Mouse (Mus musculus) adrenal gland, postnatal 36 days (tissue): ENCODE results near the gene Prrc2c. TPM values are rescaled to one million over a fixed set of nuclear protein-coding genes. Genes with fewer than 3 reads are reported as not detected.
A peak's percentile ranks its signal among the peaks of the same experiment; 100 is the strongest.

Experiments used
- DNase-seq, 2 experiments: peaks; one replicate each; pipeline ENCODE4 v3.0.0; 2021; ENCODE audit warnings: mixed read lengths in 1 of 2
- long read RNA-seq, 2 experiments: library from polyadenylated mRNA; stranded (forward); transcript quantifications; one replicate each; pipeline ENCODE4 v2.0.0; 2021; ENCODE audit warnings: borderline sequencing depth in 2 of 2
- total RNA-seq, 2 experiments: library from RNA; stranded (reverse); gene quantifications; 2 replicates each; pipeline ENCODE4 v1.2.3; 2021

Prrc2c gene
- 100 to 1,000 TPM; 148 to 161 TPM for total RNA-seq
- long read RNA-seq, experiment 1, partial matches to known transcripts = 7 of 22 reads
- long read RNA-seq, experiment 1, other reads (novel, unspliced or antisense) = 15 of 22 reads
- long read RNA-seq, experiment 2, partial matches to known transcripts = 1 of 3 reads
- long read RNA-seq, experiment 2, other reads (novel, unspliced or antisense) = 2 of 3 reads

DNA sequence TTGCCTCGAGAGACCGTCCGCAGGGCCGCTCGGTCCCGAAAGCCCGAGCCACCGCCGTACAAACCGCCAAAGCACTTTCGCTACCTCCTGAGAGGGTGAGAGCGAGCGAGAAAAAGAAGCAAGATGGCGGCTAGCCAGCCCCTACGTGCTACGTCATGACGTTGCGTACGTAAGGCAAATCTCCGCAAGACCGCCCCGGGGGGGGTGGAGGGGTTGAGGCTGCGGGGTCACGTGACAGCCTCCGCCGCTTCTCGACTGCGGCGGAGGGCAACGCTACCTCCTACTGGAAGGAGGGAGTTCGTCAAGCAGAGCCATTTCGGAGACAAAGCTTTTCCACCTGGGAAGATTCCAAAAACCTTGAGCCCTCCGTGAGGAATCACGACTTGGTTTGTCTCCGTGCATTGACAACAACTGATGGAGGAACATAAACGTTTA lies at the start of gene Prrc2c:
Gene Prrc2c, minus strand, starts transcription at position 156 of the 435 bp plus-strand sequence.
- DNase-seq = peak; percentile 99

DNA sequence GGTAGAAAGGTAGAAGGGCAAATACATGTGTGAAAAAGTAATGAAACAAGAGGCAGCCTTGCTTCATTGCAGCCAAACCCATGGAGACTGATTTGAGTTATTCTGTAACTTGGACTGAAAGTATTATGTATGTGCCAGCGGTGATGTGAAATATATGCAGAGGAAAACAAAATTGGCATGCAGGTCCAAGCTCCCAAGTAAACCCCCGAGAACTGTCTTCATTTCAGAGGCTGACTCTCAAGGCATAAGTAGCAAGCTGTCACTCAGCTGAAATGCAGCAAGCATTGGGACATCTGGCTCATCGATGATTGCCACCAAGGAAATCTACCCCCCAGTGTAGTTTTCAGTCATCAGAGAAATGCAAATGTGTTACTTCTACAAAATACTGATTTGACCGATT lies 44.9 kb upstream of the Prrc2c start:
- DNase-seq = no peak

DNA sequence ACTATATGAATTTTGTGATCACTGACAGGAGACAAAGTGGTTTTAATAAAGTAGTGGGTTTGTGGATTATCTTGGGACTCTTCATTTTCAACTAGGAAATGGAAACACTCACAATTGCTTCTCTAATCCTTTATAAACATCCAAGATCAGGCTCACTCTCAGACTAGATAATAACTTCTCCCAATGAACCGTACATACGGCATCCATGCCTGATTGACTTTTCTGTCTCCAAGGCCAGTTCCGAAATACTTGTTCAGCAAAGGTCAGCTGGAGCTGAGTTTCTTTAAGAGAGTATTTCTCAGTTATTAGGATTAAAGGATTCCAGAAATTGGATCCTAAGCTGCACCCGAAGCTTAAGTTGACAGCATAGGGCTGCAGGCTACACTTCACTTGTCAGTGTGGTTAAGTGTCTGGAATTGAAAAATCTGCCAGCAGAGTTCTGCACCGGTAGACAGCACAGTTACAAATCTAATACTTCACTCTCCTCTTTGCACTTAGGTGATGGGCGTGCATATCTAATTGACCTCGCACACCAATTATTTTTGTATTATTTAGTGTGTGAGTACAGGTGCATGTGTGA lies 43.4 kb upstream of the Prrc2c start:
- no peak for DNase-seq

DNA sequence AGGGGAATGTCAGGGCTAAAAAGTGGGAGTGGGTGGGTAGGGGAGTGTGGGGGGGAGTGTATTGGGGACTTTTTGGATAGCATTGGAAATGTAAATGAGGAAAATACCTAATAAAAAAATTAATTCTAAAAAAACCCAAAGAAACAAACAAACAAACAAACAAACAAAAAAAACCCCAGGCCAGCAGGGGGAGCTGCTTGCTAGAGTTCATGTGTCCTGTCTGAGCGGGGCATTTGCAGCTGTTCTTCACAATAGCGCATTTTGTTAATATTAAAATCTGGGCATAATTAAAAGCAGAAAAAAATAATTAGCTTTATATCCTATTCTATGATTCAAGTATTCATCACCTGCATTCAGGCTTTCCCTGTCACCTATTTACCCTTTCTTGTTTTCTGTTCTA lies 40.7 kb upstream of the Prrc2c start:
- peak in 1 of 2 experiments; percentile 19 for DNase-seq

DNA sequence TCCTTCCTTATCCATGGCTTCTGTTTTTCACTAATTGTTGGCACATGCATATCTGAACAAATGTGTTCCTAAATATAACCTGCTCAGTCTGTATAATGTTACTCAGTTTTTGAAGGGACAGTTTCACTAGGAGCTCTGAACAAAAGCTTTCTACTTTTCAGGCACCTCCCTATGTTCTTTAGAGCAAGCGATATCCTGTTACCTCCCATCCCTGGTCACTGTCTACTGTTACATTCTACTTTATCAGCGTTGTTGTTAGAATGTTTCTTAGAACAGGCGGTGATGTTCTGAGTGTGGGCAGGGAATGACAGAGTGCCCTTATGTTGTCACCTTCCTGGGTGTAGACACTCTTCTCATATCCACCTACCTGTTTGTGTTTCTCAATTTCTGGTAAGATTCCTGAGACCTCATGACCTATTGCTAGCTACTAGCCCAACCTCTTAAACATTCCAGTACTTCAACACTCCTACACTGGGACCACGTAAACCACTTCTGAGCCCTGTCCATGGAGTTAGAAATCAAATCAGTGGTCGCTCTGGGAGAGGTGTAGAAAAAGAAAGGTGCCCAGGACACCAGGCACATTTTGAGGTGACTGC lies 37.7 kb upstream of the Prrc2c start:
- DNase-seq = no peak

DNA sequence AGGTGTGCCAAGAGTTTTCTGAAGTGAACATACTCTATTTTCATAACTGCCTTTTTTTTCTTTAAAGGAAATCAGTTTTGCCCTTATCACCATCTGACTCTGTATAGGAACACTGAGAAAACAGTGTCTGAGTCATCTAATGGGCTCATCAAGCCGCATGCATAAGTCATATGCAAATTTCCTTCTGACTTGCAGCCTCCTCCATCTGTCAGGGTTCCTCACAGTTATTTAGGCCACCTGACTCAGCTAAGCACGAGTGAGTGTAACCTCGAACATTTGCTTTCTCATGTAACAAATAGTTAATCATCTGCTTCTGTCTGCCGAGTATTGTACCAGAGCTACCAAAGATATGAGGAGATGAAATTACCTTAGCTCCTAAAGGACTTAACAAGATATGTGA lies 33.3 kb upstream of the Prrc2c start:
- peak; percentile 7 to 27 for DNase-seq

DNA sequence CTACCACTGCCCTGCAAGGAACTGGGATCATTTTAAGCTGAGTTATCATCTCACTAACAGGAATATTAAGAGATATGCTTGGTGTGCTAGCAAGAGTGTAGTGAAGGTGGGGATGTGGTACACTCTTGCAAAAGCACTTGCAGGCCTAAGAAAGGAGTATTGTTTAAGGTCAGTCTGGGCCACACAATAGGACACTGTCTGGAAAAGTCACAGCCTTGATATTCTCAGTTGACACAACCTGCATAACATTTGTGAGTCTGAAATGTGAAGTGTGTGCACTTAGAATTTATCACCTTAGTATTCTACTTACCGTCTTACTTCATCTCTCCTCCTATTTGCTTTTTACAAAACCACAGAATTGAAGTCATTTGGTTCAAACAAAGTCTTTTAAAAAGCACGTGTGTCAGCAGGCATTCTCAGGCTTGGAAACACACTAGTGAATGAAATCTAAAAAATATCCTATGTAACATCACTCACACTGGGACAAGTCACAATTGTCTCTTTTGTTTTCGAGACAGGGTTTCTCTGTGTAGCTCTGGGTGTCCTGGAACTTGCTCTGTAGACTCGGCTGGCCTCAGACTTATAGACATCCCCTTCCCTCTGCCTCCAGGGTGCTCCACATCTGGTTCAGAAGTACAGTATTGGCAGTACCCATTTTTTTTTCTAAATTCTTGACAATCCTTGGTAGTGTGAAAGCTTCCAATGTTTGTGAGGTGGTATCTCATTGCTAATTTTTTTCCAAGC lies 31.4 kb upstream of the Prrc2c start:
- DNase-seq = no peak

DNA sequence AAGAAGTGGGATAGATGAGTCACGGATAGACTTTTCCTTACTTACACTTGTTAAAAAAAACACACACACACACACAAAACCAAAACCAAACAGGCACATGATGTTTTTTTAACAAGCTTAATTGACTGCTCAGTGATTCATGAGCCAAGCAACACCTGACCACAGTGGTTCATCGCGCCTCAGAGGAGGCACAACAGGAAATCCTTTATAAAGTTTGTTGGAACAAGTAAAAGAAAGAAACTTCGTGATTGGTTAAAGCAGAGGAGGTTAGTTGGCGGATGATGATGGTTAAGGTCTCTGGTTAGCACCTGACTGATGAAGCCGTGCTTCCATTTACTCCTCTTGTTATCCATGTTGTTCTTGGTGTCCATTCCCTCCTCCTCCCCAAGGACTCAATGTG lies 11.7 kb upstream of the Prrc2c start:
- DNase-seq = no peak

DNA sequence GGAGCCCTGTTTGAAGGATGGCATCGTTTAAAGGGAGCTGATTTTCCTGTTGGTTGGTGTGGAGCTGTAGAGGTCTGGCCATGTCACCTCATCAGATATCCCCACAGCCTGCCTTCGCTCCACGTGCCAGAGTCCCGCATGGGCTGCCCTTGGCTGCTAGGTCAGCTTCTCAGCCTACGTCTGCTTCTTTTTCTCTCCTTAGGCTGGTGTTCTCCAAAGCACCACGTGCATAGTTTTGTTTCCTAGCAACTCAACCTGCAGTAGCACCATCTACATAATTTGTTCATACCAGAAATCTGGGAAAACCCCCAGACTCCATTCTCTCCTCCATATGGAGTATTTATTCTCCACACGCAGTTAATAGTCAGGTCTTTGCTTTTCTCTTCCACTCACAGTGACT lies 9.3 kb upstream of the Prrc2c start:
- DNase-seq = no peak

DNA sequence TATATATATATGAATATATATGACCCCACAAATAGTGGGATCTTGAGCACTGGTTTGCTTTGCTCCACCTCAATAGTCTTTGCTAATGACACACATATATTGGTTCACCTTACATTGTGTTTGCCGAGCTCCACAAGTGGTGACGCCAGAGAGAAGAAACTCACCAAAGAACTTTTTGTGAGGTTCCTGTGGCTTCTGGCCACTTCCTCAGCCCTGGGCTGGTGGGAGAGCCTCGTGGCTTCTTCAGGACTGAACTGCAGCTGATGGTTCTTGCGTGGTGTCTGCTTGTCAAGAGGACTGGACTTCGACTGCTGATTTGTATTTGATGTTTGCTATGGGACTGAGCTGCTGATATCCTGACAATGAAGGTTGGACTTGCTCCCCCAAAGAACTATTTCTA lies 8.4 kb upstream of the Prrc2c start:
- DNase-seq = no peak

DNA sequence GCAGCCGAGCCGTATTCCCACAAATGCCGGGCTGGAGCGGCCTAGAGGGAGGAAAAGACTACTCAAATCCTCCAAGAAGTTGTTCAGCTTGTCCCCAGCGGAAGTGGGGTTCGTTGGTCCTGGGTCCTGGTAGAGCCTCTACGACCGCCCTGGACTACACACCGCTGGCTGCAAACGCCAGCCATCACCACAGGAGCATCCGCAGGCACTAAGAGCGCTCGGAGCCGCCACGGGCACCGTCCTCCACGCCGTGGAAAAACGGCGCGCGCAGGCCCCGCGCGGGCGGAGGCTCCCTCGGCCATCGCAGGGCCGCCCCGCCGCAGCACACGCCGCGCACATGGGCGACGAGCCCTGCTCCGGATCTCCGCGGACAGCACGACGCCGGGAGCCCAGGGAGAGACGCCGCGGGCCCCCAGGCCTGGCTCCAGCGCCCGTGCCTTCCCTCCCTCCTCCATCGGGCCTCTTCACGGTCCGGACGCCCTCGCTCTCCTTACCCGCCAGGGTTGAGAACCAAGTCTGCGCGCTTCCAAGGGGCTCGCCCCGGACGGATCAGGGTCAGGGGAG lies 443 bp downstream of the Prrc2c start:
- DNase-seq = no peak

DNA sequence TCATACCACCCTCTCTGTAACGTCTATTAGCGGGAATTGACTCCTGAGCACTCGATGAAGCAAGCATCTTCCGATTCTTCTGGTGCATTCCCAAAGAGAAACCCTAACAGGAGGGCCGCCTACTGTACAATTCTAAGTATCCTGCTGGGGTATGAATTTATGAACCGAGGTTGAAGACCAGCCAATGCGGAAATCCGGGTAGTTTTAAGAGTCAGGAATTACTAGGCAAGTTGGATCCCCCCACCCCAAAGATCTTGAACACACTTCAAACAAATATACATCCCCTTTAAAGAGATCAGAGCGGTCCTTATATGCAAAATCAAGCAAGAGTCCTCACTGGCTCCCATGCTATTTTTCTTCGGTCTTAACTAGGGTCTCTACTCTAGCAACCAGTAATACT lies 950 bp downstream of the Prrc2c start:
- DNase-seq = peak; percentile 28 to 35

DNA sequence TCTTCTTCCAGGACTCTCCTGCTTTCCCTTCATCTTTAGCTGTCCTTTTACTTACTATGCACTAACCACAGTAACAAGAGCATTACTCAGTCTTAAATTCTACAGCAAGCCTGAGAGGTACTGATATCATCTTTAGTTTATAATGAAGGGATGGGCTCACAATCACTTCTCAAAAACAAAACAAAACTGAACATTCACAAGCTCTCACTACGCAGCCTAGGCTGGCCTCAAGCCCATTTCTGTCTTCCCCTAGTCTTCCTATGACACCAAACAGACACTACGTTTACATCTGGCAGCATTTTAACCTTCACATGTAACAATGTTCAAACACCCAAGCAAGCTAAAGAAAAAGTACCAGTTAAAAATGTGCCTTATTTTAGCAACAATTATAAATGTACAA lies 1.9 kb downstream of the Prrc2c start:
- DNase-seq = no peak

DNA sequence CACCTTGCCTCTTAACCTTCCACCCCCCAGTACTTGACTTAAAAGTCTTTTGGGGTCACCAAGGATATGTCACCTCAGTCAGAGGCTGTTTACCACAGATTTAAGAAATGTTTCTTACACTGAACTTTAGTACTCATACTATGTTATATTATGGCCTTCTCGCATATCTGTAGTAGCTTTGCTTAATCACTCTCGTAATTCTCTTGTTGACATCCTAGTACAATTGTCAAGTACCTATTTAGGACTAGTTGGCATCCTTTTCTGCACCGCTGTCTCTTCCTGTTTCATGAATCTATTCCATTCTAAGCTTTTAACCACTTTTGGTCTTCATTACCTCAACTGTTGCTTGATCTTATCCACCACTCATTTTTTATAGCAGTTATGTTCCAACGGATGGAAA lies 5.3 kb downstream of the Prrc2c start:
- no peak for DNase-seq

DNA sequence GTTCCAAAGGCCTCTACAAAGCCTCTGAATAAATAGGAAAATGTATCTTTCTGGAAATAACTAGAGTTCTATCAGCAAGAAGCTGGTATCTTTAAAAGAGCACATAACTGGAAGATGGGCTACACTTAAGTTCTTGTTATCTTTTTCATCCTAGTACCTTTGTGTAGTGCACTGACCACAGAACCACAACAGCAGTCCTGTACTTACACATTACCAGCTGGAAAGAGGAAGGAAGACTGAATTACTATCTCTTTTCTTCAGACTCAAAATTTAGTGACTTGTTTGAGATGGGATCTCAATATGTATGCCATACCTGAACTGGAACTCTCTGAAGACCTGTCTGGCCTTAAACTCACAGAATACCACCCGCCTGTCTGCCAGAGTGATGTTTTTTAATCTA lies 6.1 kb downstream of the Prrc2c start:
- DNase-seq = no peak

DNA sequence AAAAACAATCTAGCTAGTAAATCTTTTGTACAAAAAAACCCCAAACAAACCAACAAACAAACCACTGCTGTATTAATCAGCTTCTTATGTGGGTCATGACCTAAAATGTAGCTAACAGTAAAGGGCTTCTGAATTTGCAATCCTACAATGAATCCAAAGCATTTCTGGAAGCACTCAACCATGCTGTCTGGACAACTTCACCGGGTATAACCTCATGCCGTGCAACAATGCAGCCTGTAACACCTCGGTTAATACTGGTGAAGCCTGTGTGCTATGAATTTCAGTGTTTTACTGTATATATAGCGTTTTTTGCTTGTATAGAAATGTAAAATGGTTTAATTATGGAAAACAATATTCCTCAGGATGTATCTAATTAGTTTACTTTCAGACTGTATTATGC lies 8.3 kb downstream of the Prrc2c start:
- DNase-seq = no peak

DNA sequence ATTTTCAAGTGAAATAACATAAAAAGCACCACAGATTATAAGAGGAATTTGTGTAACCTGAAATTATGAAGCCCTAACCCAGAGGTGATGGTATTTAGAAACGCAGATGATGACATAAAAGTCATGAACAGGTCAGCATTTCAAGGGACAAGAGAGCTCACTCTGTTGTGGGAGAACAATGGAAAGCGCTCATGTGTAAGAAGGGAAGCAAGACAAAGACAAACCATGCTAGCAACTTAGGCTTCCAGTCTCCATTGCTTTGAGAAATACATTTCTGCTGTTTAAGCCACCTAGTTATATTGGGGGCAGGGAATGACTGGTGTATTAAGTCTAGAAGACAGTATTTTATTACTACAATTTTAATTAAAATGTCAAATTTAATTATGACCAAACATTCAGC lies 10.9 kb downstream of the Prrc2c start:
- DNase-seq = no peak

DNA sequence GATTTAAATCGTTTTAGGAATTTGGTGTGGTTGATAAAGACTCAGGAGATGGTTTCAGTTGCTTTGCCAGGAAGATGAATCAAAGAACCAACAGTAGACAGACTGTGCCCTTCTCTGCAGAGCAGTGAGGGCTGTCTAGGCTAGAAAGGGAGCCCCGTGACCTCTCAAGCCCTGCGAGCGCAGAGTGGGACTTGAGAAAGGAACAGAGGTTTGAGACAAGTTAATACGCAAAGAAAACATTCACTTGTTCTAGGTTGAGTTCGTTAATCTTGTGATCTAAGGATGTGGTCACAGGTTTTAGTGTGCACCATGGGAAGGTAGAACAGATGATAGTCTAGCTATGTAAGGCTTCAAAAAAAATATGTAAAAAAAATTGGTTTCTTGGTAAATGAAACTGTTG lies 12.4 kb downstream of the Prrc2c start:
- DNase-seq = no peak

DNA sequence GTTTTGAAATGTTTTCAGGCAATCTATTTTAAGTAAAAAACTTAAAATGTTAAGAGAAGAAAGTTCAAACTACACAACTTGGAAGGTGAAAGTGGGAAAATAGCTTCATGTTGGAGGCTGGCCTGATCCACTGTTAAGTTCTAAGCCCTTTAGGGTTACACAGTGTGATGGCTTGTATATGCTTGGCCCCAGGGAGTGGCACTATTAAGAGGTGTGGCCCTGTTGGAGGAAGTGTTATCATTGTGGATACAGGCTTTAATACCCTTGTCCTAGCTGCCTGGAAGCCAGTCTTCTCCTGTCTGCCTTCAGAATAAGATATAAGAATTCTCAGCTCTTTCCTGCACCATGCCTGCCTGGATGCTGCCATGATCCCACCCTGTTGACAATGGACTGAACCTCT lies 16.7 kb downstream of the Prrc2c start:
- DNase-seq = no peak

DNA sequence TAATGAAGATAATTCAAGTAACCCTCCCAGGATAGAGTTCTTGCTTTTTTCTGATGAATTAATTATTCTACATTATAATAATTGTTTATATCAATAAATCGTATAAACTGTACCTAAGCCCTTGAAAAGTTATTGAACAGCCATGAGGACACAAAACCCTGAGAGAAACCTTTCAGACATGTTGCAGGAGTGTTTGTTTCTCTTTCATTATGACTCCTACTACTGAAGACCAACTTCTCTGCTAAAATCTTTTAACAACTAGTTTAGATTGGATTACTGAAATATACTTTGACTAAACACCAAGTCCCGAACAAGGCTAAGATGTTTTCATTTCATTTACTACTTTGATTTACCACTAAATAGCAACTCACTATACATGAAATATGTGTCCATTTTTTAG lies 19.7 kb downstream of the Prrc2c start:
- DNase-seq = no peak

DNA sequence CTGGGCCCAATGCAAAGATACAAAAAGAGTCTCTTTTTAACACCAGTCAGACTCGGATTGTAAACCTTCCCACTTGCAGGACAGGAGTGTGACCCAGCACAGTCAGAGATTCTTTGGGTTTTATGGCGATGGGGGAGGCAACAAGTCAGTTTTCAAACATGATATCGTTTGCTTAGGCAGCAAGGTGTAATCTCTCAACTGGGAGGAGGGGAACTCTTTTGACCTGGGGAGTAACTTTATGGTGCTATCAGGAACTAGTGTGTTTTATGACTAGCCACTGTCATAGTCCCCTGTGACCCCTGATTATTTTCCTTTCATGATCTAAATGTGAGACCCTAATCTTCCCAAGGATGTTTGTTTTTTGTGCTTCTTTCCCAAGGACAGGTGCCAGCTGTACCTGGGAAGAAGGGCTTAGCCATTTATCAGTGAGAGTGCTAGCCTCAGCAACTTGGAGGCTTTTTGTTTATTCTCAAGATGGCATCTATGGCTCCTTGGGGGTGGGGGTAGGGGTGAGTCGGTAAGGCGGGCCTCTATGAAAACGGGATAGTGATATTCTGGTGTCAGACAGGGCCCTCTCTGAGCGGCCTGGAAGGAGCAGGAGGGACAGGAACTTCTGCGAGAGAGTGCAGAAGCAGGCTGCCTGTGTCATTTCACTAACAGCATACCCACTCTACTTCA lies 39.8 kb downstream of the Prrc2c start:
- DNase-seq = no peak

DNA sequence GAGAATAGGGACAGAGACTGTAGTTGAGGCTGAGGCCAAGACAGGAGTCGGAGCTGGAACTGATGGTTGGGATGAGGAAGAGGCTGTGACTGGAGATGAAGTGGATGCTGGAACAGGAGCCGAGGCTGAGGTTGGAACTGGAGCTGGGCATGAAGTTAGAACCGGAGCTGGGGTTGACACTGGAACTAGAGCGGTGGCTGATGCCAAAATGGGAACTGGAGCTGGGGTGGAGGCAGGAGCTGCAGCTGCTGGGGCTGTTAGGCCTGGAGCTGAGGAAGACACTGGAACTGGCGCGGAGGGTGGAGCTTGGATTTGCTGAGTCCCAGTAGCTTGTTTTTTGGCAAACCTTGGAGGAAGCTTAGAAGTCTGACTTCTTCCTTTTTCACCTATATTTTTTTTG lies 42.5 kb downstream of the Prrc2c start:
- DNase-seq = no peak

DNA sequence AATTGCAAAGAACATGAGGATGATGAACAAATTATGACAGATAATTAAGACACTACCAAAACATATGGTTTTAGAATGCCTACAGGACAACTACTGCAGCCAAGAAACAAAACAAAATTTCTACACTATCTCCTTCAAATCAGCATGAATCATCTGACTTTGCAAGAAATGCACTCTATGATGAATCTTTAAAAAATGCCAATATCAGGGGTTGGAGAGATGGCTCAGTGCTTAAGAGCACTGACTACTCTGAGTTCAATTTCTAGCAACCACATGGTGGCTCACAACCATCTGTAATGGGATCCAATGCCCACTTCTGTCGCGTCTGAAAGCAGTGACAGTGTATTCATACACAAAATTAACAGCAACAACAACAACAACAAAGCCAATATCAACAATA lies 46.6 kb downstream of the Prrc2c start:
- no peak for DNase-seq
